Mouse (Mus musculus) splenic B cell, adult 2 months (primary cell): ENCODE measurements around the gene Evpl.

Experiments used
- DNase-seq: peaks from one replicate; pipeline ENCODE4 v3.0.0-alpha.2; 2011; ENCODE audit warnings: low read depth, low spot score
- H3K27me3 ChIP-seq: 2 replicates; pipeline ENCODE4 v1.6.1; 2012; ENCODE audit warnings: mild to moderate bottlenecking, low read length, moderate library complexity, mixed read lengths; ENCODE audit not compliant: control insufficient read depth, poor library complexity, insufficient read depth, severe bottlenecking
- H3K36me3 ChIP-seq: 2 replicates; pipeline ENCODE4 v1.6.1; 2012; ENCODE audit warnings: mild to moderate bottlenecking, low read length, moderate library complexity, mixed read lengths; ENCODE audit not compliant: control insufficient read depth, poor library complexity, insufficient read depth, severe bottlenecking

The Evpl gene

GRCm38 (mm10) chr11:116239797-116240196 is 1.9 kb upstream of the Evpl start:
- H3K36me3 ChIP-seq: no peaks in the 10 kb centered on the region
- H3K27me3 ChIP-seq: no peaks in the 10 kb centered on the region
- DNase-seq: no peak

- no peak for DNase-seq
These were observed 3.0 kb downstream of the Evpl start for GRCm38 (mm10) chr11:116234901-116235300.

GRCm38 (mm10) chr11:116232427-116232826 is 5.5 kb downstream of the Evpl start:
- Histone ChIP-seq H3K27me3 (no peaks in the 10 kb centered on the region), H3K36me3 (no peaks in the 10 kb centered on the region)
- no peak for DNase-seq

More at GRCm38 (mm10) chr11:116234901-116235300, 3.0 kb downstream of the Evpl start:
- Histone ChIP-seq H3K36me3 (no peaks in the 10 kb centered on the region), H3K27me3 (no peaks in the 10 kb centered on the region)

- Histone ChIP-seq H3K36me3 (no peaks in the 10 kb centered on the region), H3K27me3 (no peaks in the 10 kb centered on the region)
- DNase-seq: no peak
These were observed 9.2 kb downstream of the Evpl start for GRCm38 (mm10) chr11:116228699-116229098.

- H3K27me3 ChIP-seq: no peaks in the 10 kb centered on the region
- H3K36me3 ChIP-seq: no peaks in the 10 kb centered on the region
- DNase-seq: peak; percentile 87
These were observed 11.5 kb downstream of the Evpl start for GRCm38 (mm10) chr11:116226414-116226813.

DNA sequence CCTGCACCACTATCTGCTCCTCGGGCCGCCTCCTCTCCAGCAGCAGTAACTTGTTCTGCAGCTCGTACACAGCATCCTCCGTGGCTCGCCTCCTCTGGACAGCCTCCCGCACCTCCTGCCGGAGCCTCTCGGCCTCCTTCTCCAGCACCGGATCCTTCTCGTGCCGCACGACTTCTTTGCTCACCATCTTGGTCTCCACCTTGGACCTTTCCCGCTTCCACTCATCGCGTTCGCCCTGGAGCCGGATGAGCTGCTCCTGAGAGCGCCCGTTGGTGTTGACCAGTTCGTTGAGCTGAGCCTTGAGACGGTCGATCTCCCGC is 15.2 kb downstream of the Evpl start:
- no peak for DNase-seq
- H3K27me3 ChIP-seq: no peaks in the 10 kb centered on the region
- no peaks in the 10 kb centered on the region for H3K36me3 ChIP-seq

DNA sequence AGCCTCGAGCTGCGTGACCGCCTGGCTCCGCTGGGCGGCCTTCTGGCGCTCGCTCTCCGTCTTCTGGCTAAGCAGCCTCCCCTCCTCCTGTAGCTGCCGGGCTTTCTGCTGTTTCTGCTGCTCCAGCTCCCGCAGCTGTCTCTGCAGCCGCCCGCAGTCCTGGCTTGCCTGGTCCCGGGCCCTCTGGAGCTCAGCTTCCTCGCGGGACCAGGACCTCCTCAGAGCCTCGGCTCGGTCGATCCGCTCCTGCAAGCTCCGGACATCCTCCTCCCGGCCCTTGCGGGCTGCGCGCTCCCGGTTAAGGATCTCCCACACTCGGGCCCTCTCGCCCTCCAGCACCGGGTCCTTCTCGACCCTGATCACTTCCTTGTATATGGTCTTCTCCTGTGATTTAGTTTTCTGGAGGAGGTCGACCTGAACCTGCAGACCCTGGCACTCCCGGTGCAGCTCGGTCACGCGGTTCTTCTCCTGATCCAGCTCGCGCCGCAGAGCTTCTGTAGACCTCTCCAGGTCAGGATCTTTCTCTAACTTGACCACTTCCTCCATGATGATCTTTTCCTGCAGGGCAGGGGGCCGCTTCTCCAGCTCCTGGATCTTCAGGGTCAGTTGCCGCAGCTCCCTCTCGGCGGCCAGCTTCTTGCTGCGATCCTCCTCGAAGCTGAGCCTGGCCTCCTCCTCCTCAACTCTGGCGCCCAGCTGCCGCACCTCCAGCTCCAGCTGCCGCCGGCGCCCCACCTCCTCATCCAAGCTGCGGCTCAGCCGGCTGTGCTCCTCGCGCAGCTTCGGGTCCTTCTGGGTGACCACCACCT is 15.7 kb downstream of the Evpl start:
- Histone ChIP-seq H3K36me3 (no peaks in the 10 kb centered on the region), H3K27me3 (no peaks in the 10 kb centered on the region)
- DNase-seq: no peak

DNA sequence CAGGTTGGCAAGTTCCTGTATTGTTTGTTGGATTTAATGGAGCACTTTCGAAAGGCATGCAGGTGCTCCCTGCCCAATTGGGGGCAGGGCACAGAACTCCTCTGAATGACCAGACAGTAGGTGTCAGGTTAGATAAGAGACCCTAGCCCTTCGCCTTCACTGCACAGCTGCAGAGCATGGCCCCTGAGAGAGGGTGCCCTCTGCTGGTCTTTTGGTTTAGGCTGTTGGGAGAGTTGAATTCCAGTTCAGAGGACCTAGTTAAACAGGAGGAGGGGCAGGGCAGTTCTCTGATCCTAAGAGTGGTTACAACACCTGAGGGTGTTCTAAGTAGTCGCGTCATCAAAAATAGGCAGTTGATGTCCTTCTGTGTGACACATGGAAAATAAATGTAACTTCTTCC is 18.0 kb downstream of the Evpl start:
- H3K36me3 ChIP-seq: no peaks in the 10 kb centered on the region
- no peaks in the 10 kb centered on the region for H3K27me3 ChIP-seq
- DNase-seq: peak; percentile 67

DNA sequence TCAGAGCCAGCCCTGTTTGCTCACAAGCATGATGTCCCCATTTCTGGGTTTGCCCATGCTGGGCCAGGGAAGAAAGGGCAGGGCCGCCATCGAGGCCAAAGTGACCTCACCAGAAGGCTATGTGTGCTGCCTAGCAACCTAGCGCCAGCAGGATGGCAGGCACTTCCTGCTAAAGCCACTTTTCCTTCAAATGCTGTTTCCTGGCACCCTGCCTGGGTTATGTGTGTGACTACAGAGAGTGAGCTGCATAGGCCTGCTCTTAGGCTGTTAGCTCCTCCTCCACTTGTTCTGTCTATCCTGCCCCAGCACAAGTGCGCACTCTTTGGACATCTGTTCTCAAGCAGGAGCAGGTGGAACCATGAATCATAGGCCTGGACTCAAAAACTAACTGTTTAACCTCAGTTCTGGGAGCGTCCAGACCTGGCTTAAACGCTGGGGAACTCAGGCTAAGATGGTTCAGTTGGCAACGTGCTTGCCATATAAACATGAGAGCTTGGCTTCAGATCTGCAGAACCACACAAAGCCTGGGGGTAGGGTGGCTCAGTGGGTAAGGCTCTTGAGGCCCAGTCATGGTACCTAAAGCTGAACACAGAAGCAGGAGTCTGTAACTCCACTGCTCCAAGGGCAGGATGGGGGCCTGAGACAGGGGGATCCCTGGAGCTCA is 19.0 kb downstream of the Evpl start:
- no peak for DNase-seq
- Histone ChIP-seq H3K27me3 (no peaks in the 10 kb centered on the region), H3K36me3 (no peaks in the 10 kb centered on the region)

- no peak for DNase-seq
- Histone ChIP-seq H3K36me3 (no peaks in the 10 kb centered on the region), H3K27me3 (no peaks in the 10 kb centered on the region)
These were observed 19.6 kb downstream of the Evpl start for GRCm38 (mm10) chr11:116218263-116218662.

- no peaks in the 10 kb centered on the region for H3K27me3 ChIP-seq
- no peak for DNase-seq
- no peaks in the 10 kb centered on the region for H3K36me3 ChIP-seq
These were observed 21.3 kb downstream of the Evpl start for GRCm38 (mm10) chr11:116216549-116216948.

DNA sequence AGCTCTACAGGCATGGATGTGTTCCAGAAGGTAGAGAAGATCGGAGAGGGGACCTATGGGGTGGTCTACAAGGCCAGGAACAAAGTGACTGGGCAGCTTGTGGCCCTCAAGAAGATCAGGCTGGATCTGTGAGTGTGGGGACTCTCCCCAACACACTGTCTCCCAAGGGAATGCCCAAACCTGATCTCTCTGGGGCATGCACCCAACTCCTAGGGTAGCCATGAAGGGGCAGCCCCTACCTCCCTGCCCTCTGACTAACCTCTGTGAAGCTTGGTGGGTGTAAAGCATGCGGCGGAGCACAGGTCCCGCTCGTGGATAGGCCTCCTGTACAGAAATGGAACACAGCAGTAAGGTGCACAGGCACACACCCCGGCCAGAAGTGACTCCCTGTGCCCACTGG is 21.9 kb downstream of the Evpl start:
- Histone ChIP-seq H3K36me3 (no peaks in the 10 kb centered on the region), H3K27me3 (no peaks in the 10 kb centered on the region)
- DNase-seq: no peak

DNA sequence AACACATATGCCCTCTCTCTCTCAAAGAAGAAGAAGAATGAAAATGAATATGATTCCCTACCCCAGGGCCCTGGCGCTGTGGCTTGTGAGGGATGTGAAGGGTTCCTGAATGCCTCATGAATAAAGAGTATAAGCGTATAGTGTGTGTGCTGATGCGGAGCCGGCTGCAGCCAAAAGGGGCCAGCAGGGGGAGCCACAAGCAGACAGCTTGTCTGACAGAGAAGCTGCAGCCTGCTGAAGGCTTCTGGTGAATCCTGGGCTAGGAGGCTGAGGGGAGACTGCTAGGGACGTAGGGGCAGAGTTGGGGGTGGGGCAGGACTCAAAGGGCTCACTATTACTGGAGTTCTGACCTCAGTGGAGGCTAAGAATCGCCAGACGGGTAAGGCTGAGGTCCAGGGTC is 22.7 kb downstream of the Evpl start:
- peak; percentile 45 for DNase-seq
- Histone ChIP-seq H3K36me3 (no peaks in the 10 kb centered on the region), H3K27me3 (no peaks in the 10 kb centered on the region)

GRCm38 (mm10) chr11:116213877-116214510 is 23.9 kb downstream of the Evpl start:
- DNase-seq: no peak
- no peaks in the 10 kb centered on the region for H3K36me3 ChIP-seq
- no peaks in the 10 kb centered on the region for H3K27me3 ChIP-seq

DNA sequence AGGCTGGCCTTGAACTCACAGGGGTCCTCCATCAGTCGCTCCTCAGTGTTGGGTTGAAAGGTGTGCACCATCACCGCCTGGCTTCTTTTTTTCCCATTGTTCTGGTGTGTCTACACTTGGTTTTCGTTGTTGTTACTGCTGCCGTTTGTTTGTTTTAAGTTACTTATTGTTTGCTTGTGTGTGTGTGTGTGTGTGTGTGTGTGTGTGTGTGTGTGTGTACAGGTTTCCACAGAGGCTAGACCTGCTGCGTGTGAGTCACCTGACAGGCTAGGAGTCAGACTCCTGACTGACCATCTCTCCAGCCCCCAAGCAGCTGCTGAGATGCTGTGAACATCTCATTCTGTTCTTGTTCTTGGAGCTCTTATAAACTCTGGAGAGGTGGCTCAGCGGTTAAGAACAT is 25.0 kb downstream of the Evpl start:
- no peak for DNase-seq
- Histone ChIP-seq H3K36me3 (no peaks in the 10 kb centered on the region), H3K27me3 (no peaks in the 10 kb centered on the region)
